Mouse (Mus musculus) hindbrain, postnatal 0 days (tissue): ENCODE measurements around the gene Vmn1r57. TPM values are rescaled to one million over a fixed set of nuclear protein-coding genes. Genes with fewer than 3 reads are reported as not detected.
"Not testable (repeated sequence)": the region's sequence is repeated elsewhere in the genome, so short reads cannot be mapped to it uniquely, and the experiment has no call there.

ENCODE experiments used
- ATAC-seq: fragments of 200-750 bp; cut with Nextera tagmentation; 2 replicates; pipeline ENCODE4 v1.8.0; 2017; ENCODE audit warnings: mild to moderate bottlenecking, moderate TSS enrichment, moderate library complexity
- DNase-seq: peaks from one replicate; pipeline ENCODE4 v3.0.0-alpha.2; 2015; ENCODE audit warnings: low spot score
- H3K27ac ChIP-seq: fragments of 300-500 bp; sonication (generic); 2 replicates; pipeline ENCODE4 v1.5.1; 2014; ENCODE audit warnings: mild to moderate bottlenecking
- H3K27me3 ChIP-seq: fragments of 300-500 bp; sonication (generic); 2 replicates; pipeline ENCODE4 v1.6.1; 2014; ENCODE audit warnings: low read length, mixed read lengths; ENCODE audit not compliant: insufficient read depth
- H3K36me3 ChIP-seq: fragments of 300-500 bp; sonication (generic); 2 replicates; pipeline ENCODE4 v1.6.1; 2014; ENCODE audit warnings: low read length, mixed read lengths; ENCODE audit not compliant: insufficient read depth
- H3K4me1 ChIP-seq: fragments of 300-500 bp; sonication (generic); 2 replicates; pipeline ENCODE4 v1.6.1; 2014; ENCODE audit warnings: antibody characterized with exemption, low read length, mixed read lengths; ENCODE audit not compliant: insufficient read depth
- H3K4me2 ChIP-seq: fragments of 300-500 bp; sonication (generic); 2 replicates; pipeline ENCODE4 v1.6.1; 2014; ENCODE audit warnings: low read depth, mild to moderate bottlenecking, low read length, moderate library complexity, mixed read lengths
- H3K4me3 ChIP-seq: fragments of 300-500 bp; sonication (generic); 2 replicates; pipeline ENCODE4 v1.5.1; 2014; ENCODE audit warnings: low read length
- H3K9ac ChIP-seq: fragments of 300-500 bp; sonication (generic); replicated peaks from 2 replicates; pipeline ENCODE4 v1.6.1; 2014; ENCODE audit warnings: mild to moderate bottlenecking, low read length, moderate library complexity, mixed read lengths
- H3K9me3 ChIP-seq: fragments of 300-500 bp; sonication (generic); 2 replicates; pipeline ENCODE4 v1.6.1; 2016; ENCODE audit warnings: low read length, mixed read lengths
- CTCF ChIP-seq: IDR thresholded peaks from 2 replicates; pipeline ENCODE4 v1.5.1; 2016; ENCODE audit warnings: antibody characterized with exemption, control low read depth, low read depth
- WGBS: fragments of 180-500 bp; shearing (Covaris S2); extraction: QIAGEN DNeasy Blood & Tissue Kit; methylation state at CpG from one replicate; pipeline ENCODE4 v1.1.7; 2014; 5-methylcytosine and 5-hydroxymethylcytosine counted together
- polyA plus RNA-seq: library from polyadenylated mRNA; unstranded; fragments of >200 nt; fragmentation: Nextera tagmentation; extraction: Ambion mirVana; gene quantifications from 2 replicates; pipeline ENCODE4 v1.2.1, GENCODE M21; 2015
- total RNA-seq: library from RNA; depleted of rRNA; stranded (reverse); fragments of >200 nt; gene quantifications from 2 replicates; pipeline ENCODE4 v1.2.3, GENCODE M21; 2014; rRNA removed

The Vmn1r57 gene
- total RNA-seq (not detected in 2 replicates), polyA plus RNA-seq (not detected in 2 replicates)

DNA sequence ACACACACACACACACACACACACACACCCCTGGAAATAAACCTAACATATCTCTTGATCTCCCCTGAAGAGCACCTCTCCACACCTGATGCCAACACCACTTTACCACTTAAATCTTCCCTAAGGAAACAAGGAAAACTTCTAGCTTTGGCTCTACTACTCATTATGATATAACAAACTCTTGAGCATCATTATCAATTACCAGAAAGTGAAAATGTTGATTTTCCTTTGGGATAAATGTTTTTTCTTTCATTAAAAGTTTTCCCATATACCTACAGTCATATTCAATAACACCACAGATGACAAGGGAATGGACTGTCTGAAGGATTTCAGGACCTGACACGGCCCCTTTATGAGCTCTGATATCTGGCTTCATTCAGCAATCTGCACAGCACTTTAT, at the start of gene Vmn1r57:
Gene Vmn1r57 (plus strand): TSS at position 301 of the 400 bp plus-strand sequence.
- not testable (repeated sequence) for ATAC-seq

DNA sequence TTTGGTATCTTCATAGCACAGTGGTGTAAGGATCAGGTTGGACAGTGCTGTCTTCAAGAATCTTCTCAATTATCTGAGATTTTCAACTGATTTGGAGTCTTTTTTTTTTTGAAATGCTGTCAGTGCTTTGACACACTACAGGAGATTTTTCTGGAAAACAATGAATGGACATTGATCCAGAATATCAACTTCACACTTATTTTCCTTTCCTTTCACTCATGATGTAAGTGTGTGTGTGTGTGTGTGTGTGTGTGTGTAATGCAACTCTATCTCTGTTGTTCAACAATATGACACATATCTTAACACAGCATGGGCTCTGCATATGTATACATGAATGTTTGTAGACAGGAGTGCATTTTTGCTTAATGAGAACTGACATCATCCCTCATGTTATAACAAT, 21.6 kb upstream of the Vmn1r57 start, which contains the start of gene Vmn1r56:
Gene Vmn1r56 (minus strand): TSS at position 101 of the 400 bp plus-strand sequence.
- H3K27me3 ChIP-seq, H3K9me3 ChIP-seq, H3K4me2 ChIP-seq, H3K4me1 ChIP-seq, ATAC-seq, H3K36me3 ChIP-seq, DNase-seq, H3K27ac ChIP-seq, H3K9ac ChIP-seq, H3K4me3 ChIP-seq: not testable (repeated sequence)

More for the DNA sequence above, at the start of gene Vmn1r57:
- H3K4me2 ChIP-seq, H3K36me3 ChIP-seq, H3K27ac ChIP-seq, DNase-seq, H3K27me3 ChIP-seq, H3K9ac ChIP-seq, H3K4me1 ChIP-seq, H3K4me3 ChIP-seq, H3K9me3 ChIP-seq: not testable (repeated sequence)
- WGBS, result 49% methylated on average over 1 of the region's 1 CpGs

DNA sequence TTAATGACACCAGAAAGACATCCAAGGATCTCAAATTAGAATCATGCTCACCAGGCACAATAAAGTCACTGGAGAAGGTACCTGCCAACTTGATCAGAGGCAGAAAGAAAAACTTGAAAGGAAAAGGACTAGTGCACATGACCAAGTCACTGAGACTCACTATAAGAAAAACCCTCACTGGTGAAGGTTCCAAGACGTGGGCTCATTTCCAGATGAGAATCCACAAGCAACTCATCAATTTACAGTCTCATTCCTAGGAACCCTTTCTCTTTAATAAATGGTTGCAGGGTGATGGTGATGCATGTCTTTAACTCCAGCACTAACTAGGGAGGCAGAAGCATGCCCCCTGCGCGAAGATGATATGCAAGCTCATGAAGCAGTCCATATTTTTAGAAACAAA, 44.8 kb downstream of the Vmn1r57 start:
- ATAC-seq (no peak), DNase-seq (no peak)
- TF ChIP-seq CTCF, result no peak
- H3K27me3 ChIP-seq, result no peaks in the 10 kb centered on the region
- H3K4me1 ChIP-seq, result no peaks in the 10 kb centered on the region
- no peak overlapping the region for H3K4me2 ChIP-seq
- H3K9me3 ChIP-seq, result peaks cover 2% of the 10 kb centered on the region; the same call in 1 of the 2 replicates
- no peak overlapping the region for H3K9ac ChIP-seq
- H3K4me3 ChIP-seq, result no peak overlapping the region
- no peak overlapping the region for H3K27ac ChIP-seq
- 87% methylated on average over 3 of the region's 3 CpGs for WGBS
- no peaks in the 10 kb centered on the region for H3K36me3 ChIP-seq

Other genes starting within 250 kb of the Vmn1r57 start
- gene Sbk3, start 247.3 kb upstream of the Vmn1r57 start, total RNA-seq, result 0.31 and 0.72 TPM in 2 replicates
- gene Sbk3, start 247.3 kb upstream of the Vmn1r57 start, polyA plus RNA-seq, result 0.23 and 0.31 TPM in 2 replicates
- gene Zfp579, start 222.3 kb upstream of the Vmn1r57 start, total RNA-seq, result 65.7 and 113 TPM in 2 replicates
- 37.4 and 40.2 TPM in 2 replicates for gene Zfp579, start 222.3 kb upstream of the Vmn1r57 start, polyA plus RNA-seq
- gene Zfp524, start 204.1 kb upstream of the Vmn1r57 start, total RNA-seq, result 4.3 and 7.2 TPM in 2 replicates
- gene Zfp524, start 204.1 kb upstream of the Vmn1r57 start, polyA plus RNA-seq, result 4.2 and 5.1 TPM in 2 replicates
- gene Fiz1, start 203.8 kb upstream of the Vmn1r57 start, total RNA-seq, result 41.1 and 44.0 TPM in 2 replicates
- 27.6 and 29.1 TPM in 2 replicates for gene Fiz1, start 203.8 kb upstream of the Vmn1r57 start, polyA plus RNA-seq
- gene Gm44973, start 203.0 kb upstream of the Vmn1r57 start, total RNA-seq, result not detected in 2 replicates
- gene Gm44973, start 203.0 kb upstream of the Vmn1r57 start, polyA plus RNA-seq, result 2.3 and 3.0 TPM in 2 replicates
- gene Zfp865, start 198.1 kb upstream of the Vmn1r57 start, total RNA-seq, result 41.5 and 43.2 TPM in 2 replicates
- gene Zfp865, start 198.1 kb upstream of the Vmn1r57 start, polyA plus RNA-seq, result 5.4 TPM in 2 replicates
- gene Ccdc106, start 197.9 kb upstream of the Vmn1r57 start, total RNA-seq, result 39.6 and 76.5 TPM in 2 replicates
- 61.6 and 62.1 TPM in 2 replicates for gene Ccdc106, start 197.9 kb upstream of the Vmn1r57 start, polyA plus RNA-seq
- not detected in 2 replicates for gene 4632433K11Rik, start 184.4 kb upstream of the Vmn1r57 start, total RNA-seq
- not detected in 2 replicates for gene 4632433K11Rik, start 184.4 kb upstream of the Vmn1r57 start, polyA plus RNA-seq
- gene Zfp784, start 180.0 kb upstream of the Vmn1r57 start, total RNA-seq, result 6.0 and 6.8 TPM in 2 replicates
- 4.5 and 5.6 TPM in 2 replicates for gene Zfp784, start 180.0 kb upstream of the Vmn1r57 start, polyA plus RNA-seq
- 69.6 and 90.7 TPM in 2 replicates for gene Zfp580, start 167.0 kb upstream of the Vmn1r57 start, total RNA-seq
- gene Zfp580, start 167.0 kb upstream of the Vmn1r57 start, polyA plus RNA-seq, result 117 and 128 TPM in 2 replicates
- gene U2af2, start 156.3 kb upstream of the Vmn1r57 start, total RNA-seq, result 146 and 153 TPM in 2 replicates
- gene U2af2, start 156.3 kb upstream of the Vmn1r57 start, polyA plus RNA-seq, result 85.7 and 86.9 TPM in 2 replicates
- gene Epn1, start 138.3 kb upstream of the Vmn1r57 start, total RNA-seq, result 433 and 507 TPM in 2 replicates
- 107 and 111 TPM in 2 replicates for gene Epn1, start 138.3 kb upstream of the Vmn1r57 start, polyA plus RNA-seq
- not detected in 2 replicates for gene Rfpl4, start 101.5 kb upstream of the Vmn1r57 start, total RNA-seq
- 0.16 TPM in 1 of 2 replicates, not detected in the other for gene Rfpl4, start 101.5 kb upstream of the Vmn1r57 start, polyA plus RNA-seq
- gene Rasl2-9, start 92.5 kb upstream of the Vmn1r57 start, total RNA-seq, result not detected in 2 replicates
- gene Rasl2-9, start 92.5 kb upstream of the Vmn1r57 start, polyA plus RNA-seq, result 1.1 and 1.2 TPM in 2 replicates
- not detected in 2 replicates for gene Vmn1r55, start 68.8 kb upstream of the Vmn1r57 start, total RNA-seq
- not detected in 2 replicates for gene Vmn1r55, start 68.8 kb upstream of the Vmn1r57 start, polyA plus RNA-seq
- gene Vmn1r56, start 21.7 kb upstream of the Vmn1r57 start, total RNA-seq, result not detected in 2 replicates
- not detected in 2 replicates for gene Vmn1r56, start 21.7 kb upstream of the Vmn1r57 start, polyA plus RNA-seq
- not detected in 2 replicates for gene Gm5065, start 132.0 kb downstream of the Vmn1r57 start, total RNA-seq
- not detected in 2 replicates for gene Gm5065, start 132.0 kb downstream of the Vmn1r57 start, polyA plus RNA-seq
- not detected in 2 replicates for gene Nlrp2, start 132.5 kb downstream of the Vmn1r57 start, total RNA-seq
- gene Nlrp2, start 132.5 kb downstream of the Vmn1r57 start, polyA plus RNA-seq, result not detected in 2 replicates
- gene Vmn1r58, start 194.9 kb downstream of the Vmn1r57 start, total RNA-seq, result not detected in 2 replicates
- not detected in 2 replicates for gene Vmn1r58, start 194.9 kb downstream of the Vmn1r57 start, polyA plus RNA-seq
- not detected in 2 replicates for gene Vmn1r59, start 238.3 kb downstream of the Vmn1r57 start, total RNA-seq
- not detected in 2 replicates for gene Vmn1r59, start 238.3 kb downstream of the Vmn1r57 start, polyA plus RNA-seq